In the genomic region with DNA sequence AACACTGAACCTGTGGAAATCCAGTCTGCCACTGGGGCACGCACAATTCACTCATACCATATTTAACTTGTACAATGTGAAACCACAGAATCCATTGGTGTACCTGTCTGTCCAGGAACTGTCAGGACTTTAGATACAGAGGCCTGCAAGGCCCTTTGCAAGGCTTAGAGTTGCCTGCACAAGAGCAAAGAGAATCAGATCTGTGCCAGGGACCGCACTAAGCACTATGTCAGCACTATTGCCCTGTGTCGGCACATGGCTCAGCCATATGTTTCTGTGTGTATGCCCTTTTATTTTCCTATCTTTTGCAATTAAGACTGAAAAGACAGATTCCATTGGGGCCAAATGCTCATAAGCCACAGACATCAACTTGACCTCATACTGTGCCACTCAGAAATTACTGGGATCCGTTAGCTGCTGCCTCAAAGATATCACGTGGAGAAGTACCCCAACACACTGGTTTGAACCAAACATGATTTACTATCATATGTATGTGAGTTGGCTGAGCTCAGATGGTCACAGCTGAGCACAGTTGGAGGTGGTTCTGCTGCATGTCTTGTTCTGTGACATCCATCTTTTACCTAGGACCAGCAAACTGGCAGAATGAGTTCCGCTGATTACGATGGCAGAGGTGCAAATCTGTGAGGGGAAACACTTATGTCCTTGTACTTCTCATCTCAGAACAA, we compare ENCODE assay signal across 21 mouse cellular contexts.
"Had no signal": no experiment of that assay in that cellular context is flagged by ENCODE, and none has a peak within 500 bp of the region (broad histone marks: within the 10 kb centered on the region; RNA-seq: fewer than 3 reads in every experiment).

No protein-coding gene starts in this region.

- H3K4me1 ChIP-seq: liver, embryonic 12.5 days; liver, embryonic 15.5 days; lung, embryonic 15.5 days; megakaryocyte, embryonic 14.5 days; midbrain, embryonic 10.5 days; midbrain, embryonic 13.5 days had no signal

- H3K4me3 ChIP-seq: layer of hippocampus, adult 2 months; limb, embryonic 10.5 days; limb, embryonic 13.5 days; liver, embryonic 12.5 days; liver, embryonic 15.5 days; lung, embryonic 15.5 days; megakaryocyte, embryonic 14.5 days; midbrain, embryonic 10.5 days; midbrain, embryonic 13.5 days; myocyte had no signal

- ATAC-seq: liver, embryonic 12.5 days; midbrain, embryonic 13.5 days; midbrain, embryonic 16.5 days had no signal

- H3K4me2 ChIP-seq: limb, embryonic 13.5 days; liver, embryonic 12.5 days; liver, embryonic 15.5 days; lung, embryonic 15.5 days; midbrain, embryonic 13.5 days had no signal

- H3K36me3 ChIP-seq: limb, embryonic 10.5 days; limb, embryonic 13.5 days; liver, embryonic 12.5 days; liver, embryonic 15.5 days; lung, embryonic 15.5 days; midbrain, embryonic 10.5 days; midbrain, embryonic 13.5 days had no signal

- H3K27ac ChIP-seq: kidney, postnatal 0 days; layer of hippocampus, adult 2 months; limb, embryonic 10.5 days; limb, embryonic 13.5 days; liver, embryonic 12.5 days; liver, embryonic 15.5 days; lung, embryonic 15.5 days; midbrain, embryonic 10.5 days; midbrain, embryonic 13.5 days had no signal

- DNase-seq: kidney, adult 18-20 months; kidney, postnatal 25 days; layer of hippocampus, adult 9-11 months; liver; lung, adult 18-20 months; lung, postnatal 10 days; lung, postnatal 36 days; thymus, adult 18-20 months; thymus, postnatal 36 days had no signal

- H3K9me3 ChIP-seq: limb, embryonic 10.5 days; limb, embryonic 13.5 days; liver, embryonic 12.5 days; liver, embryonic 15.5 days; lung, embryonic 15.5 days; megakaryocyte, embryonic 14.5 days; midbrain, embryonic 10.5 days; midbrain, embryonic 13.5 days had no signal

- H3K9ac ChIP-seq: limb, embryonic 13.5 days; liver, embryonic 12.5 days; liver, embryonic 15.5 days; lung, embryonic 15.5 days; midbrain, embryonic 13.5 days had no signal

- H3K27me3 ChIP-seq: limb, embryonic 13.5 days; liver, embryonic 12.5 days; liver, embryonic 15.5 days; lung, embryonic 15.5 days; midbrain, embryonic 13.5 days had no signal
